Mouse (Mus musculus): ENCODE measurements around the gene Ttc9b. TPM values are rescaled to one million over a fixed set of nuclear protein-coding genes. Genes with fewer than 3 reads are reported as not detected.

Gene Ttc9b
- polyA plus RNA-seq, 1 experiment from 2014 or later, result 10.2 TPM

DNA sequence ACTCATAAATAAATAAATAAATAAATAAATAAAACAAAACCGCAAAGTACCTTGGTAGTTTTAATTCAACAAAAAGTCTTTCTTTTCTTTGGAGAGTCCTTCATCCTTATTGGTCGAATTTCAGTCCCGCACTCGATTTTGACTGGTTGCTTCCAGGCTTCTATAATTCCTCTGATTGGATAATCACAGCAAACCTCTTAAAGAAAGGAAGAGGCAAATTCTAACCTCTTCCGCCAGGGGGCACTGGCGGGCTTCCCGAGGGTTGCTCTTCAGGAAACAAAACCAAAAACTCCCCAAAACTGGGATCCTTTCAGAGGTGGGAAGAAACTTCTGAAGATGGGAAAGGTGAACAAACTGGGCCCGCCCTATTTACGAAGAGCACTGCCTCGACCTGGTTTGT lies 2.8 kb upstream of the Ttc9b start:
- Histone ChIP-seq H3K4me1 (ENCODE audit: control insufficient read depth, insufficient read depth, low read length) (0 out of 2 replicates have a peak, but pooled peaks cover 4% of the 10 kb centered on the region), H3K27me3 (ENCODE audit: control insufficient read depth, insufficient read depth, low read length) (peaks cover 21% of the 10 kb centered on the region), H3K9me3 (ENCODE audit: control insufficient read depth, low read length) (no peaks in the 10 kb centered on the region), H3K36me3 (ENCODE audit: control insufficient read depth, insufficient read depth, low read length) (no peaks in the 10 kb centered on the region), H3K4me2 (0 out of 2 replicates have a peak overlapping the region, but pooled peaks have one; percentile 10), H3K9ac (ENCODE audit: low read length) (no peak overlapping the region), H3K27ac (ENCODE audit: low read depth, low read length) (no peak overlapping the region), H3K4me3 (ENCODE audit: low read depth, low read length) (no peak overlapping the region)
- ATAC-seq (ENCODE audit: low FRiP score), result no peak
- DNase-seq (ENCODE audit: low spot score, missing footprints), result peak; percentile 99
- WGBS, result 6% methylated on average over 10 of the region's 10 CpGs

DNA sequence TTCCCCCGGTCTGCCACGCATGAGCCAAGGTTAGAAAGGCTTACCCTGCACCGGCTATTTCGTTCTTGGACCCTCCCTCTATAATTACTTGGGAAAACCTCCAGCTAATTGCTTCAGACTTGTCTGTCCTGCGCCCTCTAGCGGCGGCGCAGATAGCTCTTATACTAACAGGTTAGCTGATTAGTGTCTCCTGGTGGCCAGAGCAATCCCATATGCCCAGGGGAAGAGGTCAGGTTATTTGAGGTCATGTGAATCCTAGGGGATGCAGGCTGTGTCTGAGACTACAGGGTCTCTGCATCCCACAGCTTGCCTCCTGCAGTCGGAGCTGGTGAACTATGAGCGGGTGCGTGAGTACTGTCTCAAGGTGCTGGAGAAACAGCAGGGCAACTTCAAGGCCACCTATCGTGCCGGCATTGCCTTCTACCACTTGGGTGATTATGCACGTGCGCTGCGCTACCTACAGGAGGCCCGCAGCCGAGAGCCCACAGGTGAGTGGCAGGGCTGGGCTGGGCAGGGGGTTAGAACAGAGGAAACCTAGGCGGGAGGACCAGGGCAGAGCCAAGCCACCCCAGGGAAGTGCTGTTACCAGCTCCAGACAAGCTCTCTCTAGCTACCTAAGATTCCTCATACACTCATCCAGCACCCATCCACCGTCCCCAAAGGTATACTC lies 1.0 kb downstream of the Ttc9b start:
- Histone ChIP-seq H3K27ac (ENCODE audit: low read depth, low read length) (no peak overlapping the region), H3K36me3 (ENCODE audit: control insufficient read depth, insufficient read depth, low read length) (peaks cover 2% of the 10 kb centered on the region), H3K9ac (ENCODE audit: low read length) (no peak overlapping the region), H3K4me1 (ENCODE audit: control insufficient read depth, insufficient read depth, low read length) (0 out of 2 replicates have a peak, but pooled peaks cover 4% of the 10 kb centered on the region), H3K4me3 (ENCODE audit: low read depth, low read length) (no peak overlapping the region), H3K4me2 (peak overlapping the region; percentile 83), H3K27me3 (ENCODE audit: control insufficient read depth, insufficient read depth, low read length) (peaks cover 39% of the 10 kb centered on the region), H3K9me3 (ENCODE audit: control insufficient read depth, low read length) (no peaks in the 10 kb centered on the region)
- WGBS, result 67% methylated on average over 20 of the region's 20 CpGs
- ATAC-seq (ENCODE audit: low FRiP score) (no peak), DNase-seq (ENCODE audit: low spot score, missing footprints) (peak; percentile 88)

DNA sequence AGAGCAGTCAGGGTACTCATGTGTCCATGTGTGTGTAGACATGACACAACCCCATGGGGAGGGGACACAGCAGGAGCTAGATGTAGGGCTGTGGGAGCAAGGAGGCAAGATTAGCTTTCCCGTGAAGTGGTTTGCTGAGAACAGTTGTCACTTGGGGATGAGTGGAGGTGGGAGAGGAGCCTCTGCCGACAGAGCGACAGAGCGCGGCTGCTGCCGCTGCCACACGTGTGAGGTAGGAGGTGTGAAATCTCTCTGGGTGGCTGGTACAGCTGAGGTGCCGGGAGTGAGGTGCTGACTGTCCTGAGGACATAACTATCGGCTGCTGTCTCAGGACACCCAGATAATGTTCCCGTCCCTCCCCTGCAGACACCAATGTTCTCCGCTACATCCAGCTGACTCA lies 1.8 kb downstream of the Ttc9b start:
- WGBS, result 84% methylated on average over 11 of the region's 11 CpGs
- Histone ChIP-seq H3K36me3 (ENCODE audit: control insufficient read depth, insufficient read depth, low read length) (peaks cover 2% of the 10 kb centered on the region), H3K27me3 (ENCODE audit: control insufficient read depth, insufficient read depth, low read length) (peaks cover 39% of the 10 kb centered on the region), H3K27ac (ENCODE audit: low read depth, low read length) (no peak overlapping the region), H3K9me3 (ENCODE audit: control insufficient read depth, low read length) (no peaks in the 10 kb centered on the region), H3K4me2 (no peak overlapping the region), H3K4me1 (ENCODE audit: control insufficient read depth, insufficient read depth, low read length) (0 out of 2 replicates have a peak, but pooled peaks cover 4% of the 10 kb centered on the region), H3K9ac (ENCODE audit: low read length) (no peak overlapping the region), H3K4me3 (ENCODE audit: low read depth, low read length) (no peak overlapping the region)
- DNase-seq (ENCODE audit: low spot score, missing footprints) (no peak), ATAC-seq (ENCODE audit: low FRiP score) (no peak)

DNA sequence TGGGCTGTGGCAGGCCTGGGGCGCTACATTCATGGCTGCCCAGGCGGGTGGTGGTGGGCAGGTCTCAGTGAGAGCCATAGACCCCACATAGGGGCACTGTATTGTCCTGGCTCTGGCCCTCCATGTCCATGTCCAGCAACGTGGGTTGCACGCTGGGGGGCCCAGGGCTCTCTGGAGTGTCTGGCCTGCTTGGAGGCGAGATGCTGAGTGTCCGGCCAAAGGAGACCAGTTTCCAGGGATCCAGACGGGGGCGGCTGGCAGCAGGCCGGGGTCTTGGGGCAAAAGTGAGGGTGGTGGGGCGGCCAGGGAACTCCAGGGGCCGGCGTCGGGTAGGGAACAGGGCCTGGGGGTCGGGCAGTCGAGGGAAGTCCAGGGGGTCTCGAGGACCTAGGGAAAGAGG lies 2.9 kb downstream of the Ttc9b start:
- peaks cover 2% of the 10 kb centered on the region for H3K36me3 ChIP-seq (ENCODE audit: control insufficient read depth, insufficient read depth, low read length)
- no peak overlapping the region for H3K27ac ChIP-seq (ENCODE audit: low read depth, low read length)
- H3K4me3 ChIP-seq (ENCODE audit: low read depth, low read length), result no peak overlapping the region
- H3K27me3 ChIP-seq (ENCODE audit: control insufficient read depth, insufficient read depth, low read length), result peaks cover 39% of the 10 kb centered on the region
- no peak overlapping the region for H3K9ac ChIP-seq (ENCODE audit: low read length)
- ATAC-seq (ENCODE audit: low FRiP score) (no peak), DNase-seq (ENCODE audit: low spot score, missing footprints) (no peak)
- no peak overlapping the region for H3K4me2 ChIP-seq
- 0 out of 2 replicates have a peak, but pooled peaks cover 4% of the 10 kb centered on the region for H3K4me1 ChIP-seq (ENCODE audit: control insufficient read depth, insufficient read depth, low read length)
- WGBS, result 87% methylated on average over 16 of the region's 16 CpGs
- no peaks in the 10 kb centered on the region for H3K9me3 ChIP-seq (ENCODE audit: control insufficient read depth, low read length)

DNA sequence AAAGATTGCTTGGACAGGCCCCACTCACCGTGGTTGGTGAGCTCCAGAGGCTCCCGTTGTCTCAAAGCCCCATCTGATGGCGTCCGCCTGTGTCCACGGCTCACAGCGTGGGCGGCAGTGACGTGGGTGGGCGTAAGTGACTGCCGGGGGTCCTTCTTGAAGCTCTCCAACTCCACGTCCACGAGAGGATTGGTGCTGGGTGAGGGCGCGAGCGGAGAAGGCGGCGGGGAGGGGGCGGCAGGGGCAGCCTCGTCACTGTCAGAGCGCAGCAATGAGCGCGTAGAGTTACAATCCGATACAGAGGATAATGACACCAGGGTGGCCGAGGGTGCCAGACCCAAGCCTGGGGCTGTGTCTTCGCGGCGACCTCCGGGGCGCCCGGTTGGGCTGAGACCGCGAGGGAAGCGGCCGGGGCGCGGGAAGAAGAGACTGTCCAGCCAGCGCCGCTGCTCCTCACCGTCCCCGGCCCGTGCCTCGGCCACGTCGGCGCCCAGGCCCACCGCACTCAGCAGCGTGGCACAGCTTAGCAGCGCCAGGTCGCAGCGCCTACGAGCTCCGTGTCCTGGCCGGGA lies 4.2 kb downstream of the Ttc9b start:
- peaks cover 2% of the 10 kb centered on the region for H3K36me3 ChIP-seq (ENCODE audit: control insufficient read depth, insufficient read depth, low read length)
- ATAC-seq (ENCODE audit: low FRiP score) (no peak), DNase-seq (ENCODE audit: low spot score, missing footprints) (no peak)
- 27% methylated on average over 53 of the region's 53 CpGs for WGBS
- H3K4me2 ChIP-seq, result no peak overlapping the region
- H3K4me1 ChIP-seq (ENCODE audit: control insufficient read depth, insufficient read depth, low read length), result 0 out of 2 replicates have a peak, but pooled peaks cover 4% of the 10 kb centered on the region
- H3K27ac ChIP-seq (ENCODE audit: low read depth, low read length), result no peak overlapping the region
- peaks cover 33% of the 10 kb centered on the region for H3K27me3 ChIP-seq (ENCODE audit: control insufficient read depth, insufficient read depth, low read length)
- no peak overlapping the region for H3K9ac ChIP-seq (ENCODE audit: low read length)
- no peaks in the 10 kb centered on the region for H3K9me3 ChIP-seq (ENCODE audit: control insufficient read depth, low read length)
- H3K4me3 ChIP-seq (ENCODE audit: low read depth, low read length), result no peak overlapping the region

DNA sequence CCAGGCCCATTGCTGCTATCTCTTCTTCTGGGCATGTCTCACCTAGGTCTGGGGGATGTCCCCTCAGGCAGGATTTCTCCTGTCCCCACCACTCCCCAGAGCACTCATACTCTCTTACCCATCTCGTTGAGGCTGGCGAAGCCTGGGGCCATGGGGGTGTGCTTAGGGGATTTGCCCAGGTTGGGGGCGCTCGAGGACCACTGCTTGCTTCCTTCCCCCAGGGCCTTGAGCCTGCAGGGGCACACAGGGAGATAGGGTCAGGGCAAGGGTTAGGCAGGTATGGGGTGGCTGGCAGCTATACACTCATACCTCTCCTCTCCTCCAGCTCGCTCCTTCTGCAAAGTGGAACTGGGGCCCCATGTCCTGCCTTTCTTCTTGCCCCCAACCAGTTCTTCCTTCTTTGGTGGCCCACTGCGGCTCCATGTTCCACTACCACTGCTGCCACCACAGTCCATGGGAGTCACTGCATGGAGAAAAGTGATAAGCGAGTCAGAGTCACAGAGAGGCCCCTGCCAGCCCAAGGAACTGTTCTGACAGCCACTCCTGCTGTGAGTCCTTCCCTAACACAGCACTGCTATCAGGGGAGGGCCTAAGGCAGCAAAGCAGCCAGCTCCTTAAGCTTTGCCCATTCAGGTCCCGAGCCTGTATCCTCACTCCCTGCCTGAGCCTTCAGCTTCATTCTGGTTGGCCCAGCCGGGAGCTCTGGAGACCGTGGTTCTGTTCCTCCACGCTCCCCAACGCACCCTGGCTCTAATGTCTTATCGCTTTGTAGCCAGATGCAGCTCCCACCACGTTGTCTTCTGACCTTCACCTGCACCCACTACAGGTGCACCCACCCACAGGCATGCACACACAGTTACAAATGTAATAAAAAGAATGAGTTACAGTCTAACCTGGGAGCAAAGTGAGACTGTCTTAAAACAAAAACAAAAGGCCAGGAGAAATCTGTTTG lies 5.3 kb downstream of the Ttc9b start:
- ATAC-seq (ENCODE audit: low FRiP score) (no peak), DNase-seq (ENCODE audit: low spot score, missing footprints) (no peak)
- Histone ChIP-seq H3K9me3 (ENCODE audit: control insufficient read depth, low read length) (no peaks in the 10 kb centered on the region), H3K27ac (ENCODE audit: low read depth, low read length) (no peak overlapping the region), H3K36me3 (ENCODE audit: control insufficient read depth, insufficient read depth, low read length) (peaks cover 2% of the 10 kb centered on the region), H3K9ac (ENCODE audit: low read length) (no peak overlapping the region), H3K27me3 (ENCODE audit: control insufficient read depth, insufficient read depth, low read length) (peaks cover 26% of the 10 kb centered on the region), H3K4me1 (ENCODE audit: control insufficient read depth, insufficient read depth, low read length) (0 out of 2 replicates have a peak, but pooled peaks cover 2% of the 10 kb centered on the region), H3K4me3 (ENCODE audit: low read depth, low read length) (no peak overlapping the region), H3K4me2 (no peak overlapping the region)
- 55% methylated on average over 14 of the region's 14 CpGs for WGBS

DNA sequence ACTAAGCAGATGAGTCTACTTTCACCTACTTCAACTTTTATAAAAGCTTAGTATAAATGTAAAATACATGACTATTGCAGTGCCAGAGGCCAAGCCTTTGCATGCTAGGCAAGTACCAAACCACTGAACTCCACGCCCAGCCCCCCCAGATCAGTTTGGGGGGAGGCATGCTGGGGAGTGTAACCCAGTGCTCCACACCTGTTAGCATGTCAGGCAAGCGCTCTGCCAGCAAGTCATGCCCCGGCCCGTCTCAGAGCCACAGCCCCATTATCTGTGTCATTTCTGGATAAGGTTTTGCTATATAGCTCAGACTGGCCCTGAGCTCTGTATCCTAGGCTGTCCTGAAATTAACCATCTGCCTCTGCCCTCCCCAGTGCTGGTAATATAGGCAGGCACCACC lies 8.3 kb downstream of the Ttc9b start:
- H3K27me3 ChIP-seq (ENCODE audit: control insufficient read depth, insufficient read depth, low read length), result peaks cover 18% of the 10 kb centered on the region
- peaks cover 6% of the 10 kb centered on the region for H3K36me3 ChIP-seq (ENCODE audit: control insufficient read depth, insufficient read depth, low read length)
- H3K9ac ChIP-seq (ENCODE audit: low read length), result no peak overlapping the region
- H3K9me3 ChIP-seq (ENCODE audit: control insufficient read depth, low read length), result no peaks in the 10 kb centered on the region
- 92% methylated on average over 4 of the region's 4 CpGs for WGBS
- ATAC-seq (ENCODE audit: low FRiP score) (no peak), DNase-seq (ENCODE audit: low spot score, missing footprints) (no peak)
- no peak overlapping the region for H3K4me2 ChIP-seq
- H3K4me3 ChIP-seq (ENCODE audit: low read depth, low read length), result no peak overlapping the region
- H3K4me1 ChIP-seq (ENCODE audit: control insufficient read depth, insufficient read depth, low read length), result no peaks in the 10 kb centered on the region
- no peak overlapping the region for H3K27ac ChIP-seq (ENCODE audit: low read depth, low read length)

DNA sequence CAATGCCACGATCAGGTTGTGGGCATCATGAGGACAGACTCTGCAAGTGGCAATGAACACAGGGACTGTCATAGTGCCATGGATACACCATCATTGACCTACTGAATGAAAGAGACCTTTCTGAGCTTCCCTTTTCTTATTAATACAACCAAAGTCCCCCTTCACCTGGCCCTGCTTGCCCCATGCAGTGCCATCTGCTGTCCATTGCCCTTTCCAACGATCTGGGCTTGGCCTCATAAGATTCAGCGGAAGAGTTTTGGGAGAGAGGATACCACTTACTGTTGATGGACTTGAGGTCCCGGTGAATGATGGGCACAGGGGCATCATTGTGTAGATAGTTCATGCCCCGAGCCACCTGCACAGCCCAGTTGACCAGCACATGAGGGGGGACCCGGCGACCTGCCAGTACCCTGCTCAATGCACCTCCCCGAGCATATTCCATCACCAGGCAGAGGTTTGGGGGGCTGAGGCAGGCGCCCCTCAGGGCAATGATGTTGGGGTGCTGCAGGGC lies 19.4 kb downstream of the Ttc9b start:
- H3K4me1 ChIP-seq (ENCODE audit: control insufficient read depth, insufficient read depth, low read length), result peaks cover 21% of the 10 kb centered on the region
- no peaks in the 10 kb centered on the region for H3K9me3 ChIP-seq (ENCODE audit: control insufficient read depth, low read length)
- no peak for DNase-seq (ENCODE audit: low spot score, missing footprints)
- H3K4me3 ChIP-seq (ENCODE audit: low read depth, low read length), result peak overlapping the region; percentile 93
- H3K36me3 ChIP-seq (ENCODE audit: control insufficient read depth, insufficient read depth, low read length), result no peaks in the 10 kb centered on the region
- H3K4me2 ChIP-seq, result peak overlapping the region; percentile 100
- no peak overlapping the region for H3K27ac ChIP-seq (ENCODE audit: low read depth, low read length)
- WGBS, result 60% methylated on average over 9 of the region's 9 CpGs
- no peak for ATAC-seq (ENCODE audit: low FRiP score)
- no peaks in the 10 kb centered on the region for H3K27me3 ChIP-seq (ENCODE audit: control insufficient read depth, insufficient read depth, low read length)
- peak overlapping the region; percentile 88 for H3K9ac ChIP-seq (ENCODE audit: low read length)

All from midbrain, embryonic 11.5 days (tissue).